Mouse (Mus musculus): ENCODE measurements around the gene Adarb2. TPM values are rescaled to one million over a fixed set of nuclear protein-coding genes. Genes with fewer than 3 reads are reported as not detected.

Gene Adarb2
- polyA plus RNA-seq, 1 experiment, result not detected

- WGBS, result 92% methylated on average over 2 of the region's 2 CpGs
- H3K27ac ChIP-seq (ENCODE audit: control insufficient read depth, insufficient read depth, low read depth, low read length, poor library complexity), result no peak overlapping the region
- H3K4me3 ChIP-seq (replicated peaks; ENCODE audit: control insufficient read depth, low read depth, low read length), result no peak overlapping the region
- H3K4me1 ChIP-seq (ENCODE audit: control insufficient read depth, insufficient read depth, low read length), result no peaks in the 10 kb centered on the region
- TF ChIP-seq POLR2A (IDR thresholded peaks at IDR 0.05; ENCODE audit: borderline replicate concordance, control insufficient read depth, low read depth, low read length), result no peak
- TF ChIP-seq CTCF (IDR thresholded peaks at IDR 0.05; ENCODE audit: control insufficient read depth, insufficient read depth, low read length), result no peak
Observed at GRCm38 (mm10) chr13:8805931-8806330, 603.3 kb downstream of the Adarb2 start.
